Mouse (Mus musculus): Measurements from ENCODE around the gene Gli3.

The Gli3 gene

GRCm38 (mm10) chr13:15662375-15662774 is 199.3 kb downstream of the Gli3 start:
- no peak for DNase-seq (ENCODE audit: low read depth, low spot score)

- DNase-seq (ENCODE audit: low read depth, low spot score) = peak; percentile 36
These were observed 201.7 kb downstream of the Gli3 start for GRCm38 (mm10) chr13:15664580-15665201.

- DNase-seq (ENCODE audit: low read depth, low spot score) = no peak
These were observed 202.5 kb downstream of the Gli3 start for GRCm38 (mm10) chr13:15665514-15665913.

GRCm38 (mm10) chr13:15670144-15670961 is 207.3 kb downstream of the Gli3 start:
- no peak for DNase-seq (ENCODE audit: low read depth, low spot score)

GRCm38 (mm10) chr13:15670962-15671313 is 207.9 kb downstream of the Gli3 start:
- DNase-seq (ENCODE audit: low read depth, low spot score) = no peak

- DNase-seq (ENCODE audit: low read depth, low spot score) = no peak
These were observed 212.4 kb downstream of the Gli3 start for GRCm38 (mm10) chr13:15675480-15675879.

- no peak for DNase-seq (ENCODE audit: low read depth, low spot score)
These were observed 214.2 kb downstream of the Gli3 start for GRCm38 (mm10) chr13:15677106-15677760.

GRCm38 (mm10) chr13:15681530-15681929 is 218.5 kb downstream of the Gli3 start:
- no peak for DNase-seq (ENCODE audit: low read depth, low spot score)

- no peak for DNase-seq (ENCODE audit: low read depth, low spot score)
These were observed 220.0 kb downstream of the Gli3 start for GRCm38 (mm10) chr13:15683006-15683405.

GRCm38 (mm10) chr13:15688074-15688825 is 225.2 kb downstream of the Gli3 start:
- DNase-seq (ENCODE audit: low read depth, low spot score) = no peak

- no peak for DNase-seq (ENCODE audit: low read depth, low spot score)
These were observed 225.9 kb downstream of the Gli3 start for GRCm38 (mm10) chr13:15688826-15689501.

GRCm38 (mm10) chr13:15691751-15692464 is 228.9 kb downstream of the Gli3 start:
- no peak for DNase-seq (ENCODE audit: low read depth, low spot score)

GRCm38 (mm10) chr13:15692465-15692809 is 229.4 kb downstream of the Gli3 start:
- DNase-seq (ENCODE audit: low read depth, low spot score) = no peak

GRCm38 (mm10) chr13:15698284-15698683 is 235.2 kb downstream of the Gli3 start:
- no peak for DNase-seq (ENCODE audit: low read depth, low spot score)

- no peak for DNase-seq (ENCODE audit: low read depth, low spot score)
These were observed 236.1 kb downstream of the Gli3 start for GRCm38 (mm10) chr13:15699116-15699515.

GRCm38 (mm10) chr13:15704669-15705068 is 241.6 kb downstream of the Gli3 start:
- DNase-seq (ENCODE audit: low read depth, low spot score) = no peak

- DNase-seq (ENCODE audit: low read depth, low spot score) = no peak
These were observed 244.4 kb downstream of the Gli3 start for GRCm38 (mm10) chr13:15707481-15707881.

GRCm38 (mm10) chr13:15713486-15713885 is 250.5 kb downstream of the Gli3 start:
- DNase-seq (ENCODE audit: low read depth, low spot score) = no peak

- DNase-seq (ENCODE audit: low read depth, low spot score) = no peak
These were observed 251.3 kb downstream of the Gli3 start for GRCm38 (mm10) chr13:15714331-15714725.

GRCm38 (mm10) chr13:15714726-15715437 is 251.8 kb downstream of the Gli3 start:
- DNase-seq (ENCODE audit: low read depth, low spot score) = peak; percentile 29
